Mouse (Mus musculus): ENCODE measurements around the gene Pik3cd. TPM values are rescaled to one million over a fixed set of nuclear protein-coding genes. Genes with fewer than 3 reads are reported as not detected.
A peak's percentile ranks its signal among the peaks of the same experiment; 100 is the strongest.
"Not testable (repeated sequence)": the region's sequence is repeated elsewhere in the genome, so short reads cannot be mapped to it uniquely, and the experiment has no call there.

The Pik3cd gene
- polyA plus RNA-seq (2015; fragmentation: Nextera tagmentation; extraction: Ambion mirVana), result 4.7 and 5.0 TPM in 2 replicates

- Histone ChIP-seq H3K4me1 (peaks cover 12% of the 10 kb centered on the region), H3K4me2 (replicated peaks) (no peak within 1 kb of the TSS), H3K9ac (no peak within 1 kb of the TSS), H3K4me3 (no peak within 1 kb of the TSS), H3K9me3 (no peaks in the 10 kb centered on the region), H3K27ac (no peak within 1 kb of the TSS), H3K36me3 (no peaks in the 10 kb centered on the region), H3K27me3 (peaks cover 24% of the 10 kb centered on the region)
- 66% methylated on average over 19 of the region's 19 CpGs for WGBS
- no peak for ATAC-seq (ENCODE audit: low FRiP score, low read depth)
Observed at GRCm38 (mm10) chr4:149702210-149702979, at the start of gene Pik3cd. Gene Pik3cd (minus strand): TSS chr4:149702571.

GRCm38 (mm10) chr4:149750671-149751070, 48.3 kb upstream of the Pik3cd start:
- Histone ChIP-seq H3K9ac (no peak overlapping the region), H3K27me3 (no peaks in the 10 kb centered on the region), H3K4me3 (no peak overlapping the region), H3K27ac (no peak overlapping the region), H3K36me3 (peaks cover 25% of the 10 kb centered on the region), H3K9me3 (no peaks in the 10 kb centered on the region), H3K4me1 (peaks cover 7% of the 10 kb centered on the region), H3K4me2 (replicated peaks) (no peak overlapping the region)
- WGBS, result 38% methylated on average over 5 of the region's 5 CpGs
- ATAC-seq (ENCODE audit: low FRiP score, low read depth), result no peak

GRCm38 (mm10) chr4:149749663-149750015, 47.3 kb upstream of the Pik3cd start:
- H3K4me3 ChIP-seq; H3K9ac ChIP-seq; ATAC-seq (ENCODE audit: low FRiP score, low read depth); H3K27ac ChIP-seq; H3K4me2 ChIP-seq (replicated peaks); H3K27me3 ChIP-seq; H3K4me1 ChIP-seq; H3K9me3 ChIP-seq: not testable (repeated sequence)
- WGBS, result 88% methylated on average over 3 of the region's 3 CpGs
- H3K36me3 ChIP-seq, result peaks cover 33% of the 10 kb centered on the region

DNA sequence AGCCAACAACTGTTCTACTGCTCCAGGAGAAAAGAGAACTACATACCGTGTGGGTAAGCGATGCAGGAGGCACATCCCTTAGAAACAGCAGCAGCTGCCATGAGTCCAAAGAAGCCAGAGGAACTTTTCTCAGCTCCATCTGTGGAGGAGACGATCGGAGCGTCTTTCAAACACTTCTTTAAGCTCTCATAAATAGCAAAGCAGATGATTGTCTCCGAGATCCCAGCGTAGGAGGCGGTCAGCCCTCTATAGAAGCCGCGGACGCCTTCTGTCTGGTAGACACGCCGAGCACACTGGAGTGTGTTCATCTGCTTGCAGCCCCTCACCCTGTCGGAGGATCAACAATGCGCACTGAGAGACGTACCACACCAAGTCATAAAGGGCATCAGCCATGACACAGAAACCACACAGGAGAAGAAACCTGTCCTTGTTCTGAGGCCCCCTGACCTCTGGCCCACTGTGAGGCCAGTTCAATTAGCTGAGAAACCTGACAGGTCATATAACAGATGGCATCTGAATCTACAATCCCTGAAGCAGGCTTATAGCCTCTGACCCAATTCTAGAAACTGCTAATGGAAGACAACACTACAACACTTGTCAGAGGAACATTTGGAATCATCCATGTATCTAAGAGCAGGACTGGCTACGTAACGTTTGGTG, 46.8 kb upstream of the Pik3cd start:
- peaks cover 7% of the 10 kb centered on the region for H3K4me1 ChIP-seq
- 90% methylated on average over 18 of the region's 18 CpGs for WGBS
- peaks cover 35% of the 10 kb centered on the region for H3K36me3 ChIP-seq
- H3K27ac ChIP-seq, result no peak overlapping the region
- H3K4me2 ChIP-seq (replicated peaks), result no peak overlapping the region
- H3K9me3 ChIP-seq, result no peaks in the 10 kb centered on the region
- H3K9ac ChIP-seq, result no peak overlapping the region
- ATAC-seq (ENCODE audit: low FRiP score, low read depth), result no peak
- no peaks in the 10 kb centered on the region for H3K27me3 ChIP-seq
- no peak overlapping the region for H3K4me3 ChIP-seq

- Histone ChIP-seq H3K36me3 (peaks cover 50% of the 10 kb centered on the region), H3K4me2 (replicated peaks) (no peak overlapping the region), H3K4me1 (no peaks in the 10 kb centered on the region), H3K27me3 (no peaks in the 10 kb centered on the region), H3K27ac (no peak overlapping the region), H3K9ac (no peak overlapping the region), H3K4me3 (no peak overlapping the region), H3K9me3 (no peaks in the 10 kb centered on the region)
- ATAC-seq (ENCODE audit: low FRiP score, low read depth), result no peak
- 86% methylated on average over 7 of the region's 7 CpGs for WGBS
Observed at GRCm38 (mm10) chr4:149744119-149744518, 41.7 kb upstream of the Pik3cd start.

DNA sequence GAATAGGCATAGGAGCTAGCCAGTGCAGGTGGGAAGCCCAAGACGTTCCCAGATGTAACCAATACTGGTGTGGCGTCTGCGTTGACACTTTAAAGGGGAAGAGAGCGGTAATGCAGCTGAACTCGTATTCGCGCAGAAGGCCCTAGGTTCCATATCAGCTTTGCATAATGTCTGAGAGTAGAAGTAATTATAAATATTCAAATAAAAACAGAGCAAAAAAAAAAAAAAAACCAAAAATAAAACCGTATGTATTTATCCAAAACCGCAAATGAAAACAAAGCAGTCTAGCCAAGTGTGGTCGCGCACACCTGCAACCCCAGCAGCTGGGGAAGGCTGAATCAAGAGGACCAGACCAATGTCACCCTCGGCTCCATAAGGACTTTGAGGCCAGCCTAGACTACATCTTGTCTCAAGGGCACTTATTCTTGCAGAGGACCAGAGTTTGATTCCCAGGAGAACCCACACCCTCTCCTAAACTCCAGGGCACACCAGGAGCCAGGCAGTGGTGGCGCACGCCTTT, 39.7 kb upstream of the Pik3cd start:
- Histone ChIP-seq H3K9me3 (no peaks in the 10 kb centered on the region), H3K9ac (no peak overlapping the region), H3K4me2 (replicated peaks) (no peak overlapping the region), H3K4me1 (peaks cover 1% of the 10 kb centered on the region), H3K27ac (no peak overlapping the region), H3K36me3 (peaks cover 44% of the 10 kb centered on the region), H3K27me3 (no peaks in the 10 kb centered on the region), H3K4me3 (no peak overlapping the region)
- ATAC-seq (ENCODE audit: low FRiP score, low read depth), result no peak
- WGBS, result 92% methylated on average over 14 of the region's 14 CpGs

DNA sequence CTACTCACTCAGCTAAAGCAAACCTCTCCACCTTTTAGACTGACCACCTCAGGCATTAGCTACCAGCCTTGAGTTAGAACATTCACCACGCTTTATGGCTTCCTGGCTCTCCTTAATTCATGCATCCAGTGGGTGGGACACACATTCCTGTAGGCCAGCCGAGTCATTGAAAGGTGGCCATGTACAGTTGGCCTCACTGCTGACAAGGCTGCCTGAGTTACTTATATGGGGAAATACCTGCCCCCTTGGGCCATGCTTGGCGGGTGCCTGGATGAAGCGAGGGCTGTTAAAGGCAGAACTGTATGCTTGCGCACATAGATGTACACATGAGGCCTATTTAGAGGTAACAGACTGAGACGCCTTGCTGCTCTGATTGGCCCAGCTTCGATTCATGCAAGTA, 37.9 kb upstream of the Pik3cd start:
- no peaks in the 10 kb centered on the region for H3K9me3 ChIP-seq
- 76% methylated on average over 7 of the region's 7 CpGs for WGBS
- peaks cover 19% of the 10 kb centered on the region for H3K4me1 ChIP-seq
- no peak for ATAC-seq (ENCODE audit: low FRiP score, low read depth)
- no peak overlapping the region for H3K27ac ChIP-seq
- peaks cover 41% of the 10 kb centered on the region for H3K36me3 ChIP-seq
- no peak overlapping the region for H3K4me3 ChIP-seq
- H3K27me3 ChIP-seq, result no peaks in the 10 kb centered on the region
- H3K9ac ChIP-seq, result no peak overlapping the region
- no peak overlapping the region for H3K4me2 ChIP-seq (replicated peaks)

GRCm38 (mm10) chr4:149739478-149739877, 37.1 kb upstream of the Pik3cd start:
- 83% methylated on average over 5 of the region's 5 CpGs for WGBS
- Histone ChIP-seq H3K9me3 (no peaks in the 10 kb centered on the region), H3K4me3 (no peak overlapping the region), H3K9ac (no peak overlapping the region), H3K4me1 (peaks cover 27% of the 10 kb centered on the region), H3K27ac (no peak overlapping the region), H3K36me3 (peaks cover 35% of the 10 kb centered on the region), H3K27me3 (no peaks in the 10 kb centered on the region), H3K4me2 (replicated peaks) (no peak overlapping the region)
- ATAC-seq (ENCODE audit: low FRiP score, low read depth), result no peak

GRCm38 (mm10) chr4:149737383-149738324, 35.3 kb upstream of the Pik3cd start, which contains the start of gene Tmem201:
Gene Tmem201 (minus strand): TSS chr4:149738044.
- Histone ChIP-seq H3K36me3 (peaks cover 17% of the 10 kb centered on the region), H3K4me1 (peaks cover 45% of the 10 kb centered on the region), H3K27ac (peak within 1 kb of the TSS; percentile 79), H3K27me3 (no peaks in the 10 kb centered on the region), H3K4me3 (peak within 1 kb of the TSS; percentile 73), H3K4me2 (replicated peaks) (peak within 1 kb of the TSS; percentile 97), H3K9ac (peak within 1 kb of the TSS; percentile 85), H3K9me3 (no peaks in the 10 kb centered on the region)
- under 1% methylated on average over 91 of the region's 97 CpGs for WGBS
- peak; percentile 85 for ATAC-seq (ENCODE audit: low FRiP score, low read depth)

GRCm38 (mm10) chr4:149736581-149736980, 34.2 kb upstream of the Pik3cd start:
- Histone ChIP-seq H3K4me3 (peak overlapping the region; percentile 73), H3K36me3 (peaks cover 15% of the 10 kb centered on the region), H3K27ac (no peak overlapping the region), H3K27me3 (no peaks in the 10 kb centered on the region), H3K4me2 (replicated peaks) (peak overlapping the region; percentile 97), H3K9ac (peak overlapping the region; percentile 85), H3K4me1 (peaks cover 45% of the 10 kb centered on the region), H3K9me3 (no peaks in the 10 kb centered on the region)
- WGBS, result 28% methylated on average over 4 of the region's 4 CpGs
- ATAC-seq (ENCODE audit: low FRiP score, low read depth), result no peak

DNA sequence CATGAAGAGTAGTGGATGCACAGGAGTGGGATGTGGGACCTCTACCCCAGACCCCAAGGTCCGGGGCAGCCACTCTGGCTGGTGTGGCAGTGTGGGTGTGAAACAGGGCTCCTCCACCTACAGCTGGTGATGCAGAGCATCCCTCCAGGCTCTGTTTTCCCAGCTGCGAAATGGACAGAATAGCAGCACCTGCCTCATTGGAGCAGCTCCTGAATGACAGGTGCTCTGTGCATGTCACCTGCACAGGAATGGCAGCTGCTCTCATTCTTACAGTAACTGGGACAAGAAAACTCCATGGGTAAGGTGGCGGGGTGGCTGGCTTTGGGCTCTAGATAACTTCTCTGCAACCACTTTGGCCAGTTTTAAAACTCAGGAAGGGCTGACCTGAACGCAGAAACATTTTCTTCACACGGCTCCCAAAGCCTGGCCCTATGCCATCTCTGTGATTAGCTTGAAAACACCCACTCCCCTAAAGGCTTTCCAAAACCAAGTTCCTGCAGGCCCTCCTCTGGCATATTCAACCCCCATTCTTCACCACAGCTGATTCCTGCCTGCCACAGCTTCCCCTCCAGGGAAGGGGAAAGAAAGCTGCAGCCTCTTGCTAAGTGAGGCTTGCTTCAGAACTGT, 33.4 kb upstream of the Pik3cd start:
- Histone ChIP-seq H3K4me1 (peaks cover 45% of the 10 kb centered on the region), H3K27me3 (no peaks in the 10 kb centered on the region), H3K27ac (no peak overlapping the region), H3K4me3 (peak overlapping the region; percentile 73), H3K4me2 (replicated peaks) (peak overlapping the region; percentile 97), H3K36me3 (peaks cover 17% of the 10 kb centered on the region), H3K9me3 (no peaks in the 10 kb centered on the region), H3K9ac (peak overlapping the region; percentile 85)
- 80% methylated on average over 5 of the region's 5 CpGs for WGBS
- ATAC-seq (ENCODE audit: low FRiP score, low read depth), result no peak
